Mouse (Mus musculus) spleen, adult 18-20 months (tissue): ENCODE data around the gene Vmn1r148.
"Not testable (repeated sequence)": the region's sequence is repeated elsewhere in the genome, so short reads cannot be mapped to it uniquely, and the experiment has no call there.

Source experiments
- DNase-seq, 2 experiments: peaks; one replicate each; pipeline ENCODE4 v3.0.0; 2022; ENCODE audit warnings: mixed read lengths in 2 of 2

Gene Vmn1r148

DNA sequence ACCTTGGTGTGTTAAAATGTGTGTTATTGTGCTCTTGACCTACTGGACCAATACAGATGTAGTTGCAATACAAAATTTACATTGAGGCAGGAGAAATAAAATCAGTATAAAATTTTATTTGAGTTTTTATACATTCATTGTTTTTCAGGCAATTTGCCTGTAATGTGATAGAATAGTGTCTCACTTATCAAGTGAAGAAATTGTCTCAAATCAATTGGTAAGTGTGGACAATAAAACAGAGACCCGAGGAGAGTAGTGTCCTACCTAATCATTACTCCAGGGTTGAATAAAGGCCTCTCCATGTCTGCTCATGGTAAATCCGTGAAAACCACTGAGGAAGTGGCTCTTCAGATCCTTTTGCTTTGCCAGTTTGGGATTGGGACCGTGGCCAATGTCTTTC lies at the start of gene Vmn1r148:
Gene Vmn1r148 (plus strand): TSS at position 301 of the 400 bp plus-strand sequence.
- not testable (repeated sequence) for DNase-seq

DNA sequence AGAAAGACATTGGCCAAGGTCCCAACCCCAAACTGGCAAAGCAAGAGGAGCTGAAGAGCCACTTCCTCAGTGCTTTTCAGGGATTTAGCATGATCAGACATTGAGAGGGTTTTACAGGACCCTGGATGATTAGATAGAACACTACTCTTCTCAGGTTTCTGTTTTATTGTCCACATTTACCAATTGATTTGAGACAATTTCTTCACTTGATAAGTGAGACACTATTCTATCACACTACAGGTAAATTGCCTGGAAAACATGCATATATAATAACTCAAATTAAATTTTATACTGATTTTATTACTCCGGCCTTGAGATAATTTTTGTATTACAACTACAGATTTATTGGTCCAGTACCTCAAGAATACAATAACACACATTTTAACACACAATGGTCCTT lies 42.4 kb upstream of the Vmn1r148 start, which contains the start of gene Gm8660:
Gene Gm8660 (minus strand): TSS at position 101 of the 400 bp plus-strand sequence.
- DNase-seq = not testable (repeated sequence)

DNA sequence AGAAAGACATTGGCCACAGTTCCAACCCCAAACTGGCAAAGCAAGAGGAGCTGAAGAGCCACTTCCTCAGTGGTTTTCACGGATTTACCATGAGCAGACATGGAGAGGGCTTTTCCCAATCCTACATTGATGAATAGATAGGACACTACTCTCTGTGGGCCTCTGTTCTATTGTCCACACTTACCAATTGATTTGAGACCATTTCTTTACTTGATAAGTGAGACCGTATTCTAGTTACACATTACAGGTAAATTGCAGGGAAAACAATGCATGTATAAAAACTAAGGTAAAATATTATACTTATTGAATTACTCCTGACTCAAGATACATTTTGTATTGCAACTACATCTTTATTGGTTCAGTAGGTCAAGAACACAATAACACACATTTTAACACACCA lies 24.7 kb downstream of the Vmn1r148 start, which contains the start of gene Vmn1r149:
Gene Vmn1r149 (minus strand): TSS at position 101 of the 400 bp plus-strand sequence.
- DNase-seq = not testable (repeated sequence)

DNA sequence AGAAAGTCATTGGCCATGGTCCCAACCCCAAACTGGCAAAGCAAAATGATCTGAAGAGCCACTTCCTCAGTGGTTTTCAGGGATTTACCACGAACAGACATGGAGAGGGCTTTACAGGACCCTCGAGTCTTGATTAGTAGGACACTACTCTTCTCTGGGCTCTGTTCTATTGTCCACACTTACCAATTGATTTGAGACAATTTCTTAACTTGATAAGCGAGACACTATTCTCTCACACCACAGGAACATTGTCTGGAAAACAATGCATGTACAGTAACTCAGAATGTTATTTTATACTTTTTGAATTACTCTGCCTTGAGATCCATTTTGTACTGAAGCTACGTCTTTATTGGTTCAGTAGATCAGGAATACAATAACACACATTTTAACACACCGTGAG lies 50.6 kb downstream of the Vmn1r148 start, which contains the start of gene Gm10665:
Gene Gm10665 (minus strand): TSS at position 101 of the 400 bp plus-strand sequence.
- DNase-seq = not testable (repeated sequence)
